Mouse (Mus musculus): ENCODE measurements around the gene Gm43738. TPM values are rescaled to one million over a fixed set of nuclear protein-coding genes. Genes with fewer than 3 reads are reported as not detected.
A peak's percentile ranks its signal among the peaks of the same experiment; 100 is the strongest.

Gene Gm43738
- polyA plus RNA-seq, 1 experiment from 2014 or later: 0.11 TPM

GRCm38 (mm10) chr3:89108146-89108545 lies 7.2 kb upstream of the Gm43738 start:
- Histone ChIP-seq H3K9ac (ENCODE audit: low read depth, low read length) (no peak overlapping the region), H3K36me3 (ENCODE audit: control insufficient read depth, insufficient read depth) (no peaks in the 10 kb centered on the region), H3K9me3 (replicated peaks; ENCODE audit: control insufficient read depth, low read length) (no peaks in the 10 kb centered on the region), H3K27me3 (ENCODE audit: control insufficient read depth, insufficient read depth, low read depth, low read length) (no peaks in the 10 kb centered on the region), H3K27ac (ENCODE audit: low read length) (no peak overlapping the region), H3K4me1 (ENCODE audit: control insufficient read depth, low read depth, low read length) (peaks cover 2% of the 10 kb centered on the region; the same call in 1 of the 2 replicates), H3K4me3 (ENCODE audit: low read depth, low read length) (no peak overlapping the region), H3K4me2 (ENCODE audit: low read depth, low read length) (no peak overlapping the region)
- no peak for ATAC-seq (ENCODE audit: low read depth)
- WGBS (ENCODE audit: insufficient replicate concordance): 44% methylated on average over 1 of the region's 1 CpGs

GRCm38 (mm10) chr3:89107545-89107944 lies 6.6 kb upstream of the Gm43738 start:
- Histone ChIP-seq H3K4me1 (ENCODE audit: control insufficient read depth, low read depth, low read length) (peaks cover 8% of the 10 kb centered on the region), H3K27ac (ENCODE audit: low read length) (no peak overlapping the region), H3K9ac (ENCODE audit: low read depth, low read length) (no peak overlapping the region), H3K4me3 (ENCODE audit: low read depth, low read length) (no peak overlapping the region), H3K9me3 (replicated peaks; ENCODE audit: control insufficient read depth, low read length) (no peaks in the 10 kb centered on the region), H3K4me2 (ENCODE audit: low read depth, low read length) (no peak overlapping the region), H3K27me3 (ENCODE audit: control insufficient read depth, insufficient read depth, low read depth, low read length) (no peaks in the 10 kb centered on the region), H3K36me3 (ENCODE audit: control insufficient read depth, insufficient read depth) (no peaks in the 10 kb centered on the region)
- no peak for ATAC-seq (ENCODE audit: low read depth)
- WGBS (ENCODE audit: insufficient replicate concordance): 36% methylated on average over 3 of the region's 3 CpGs

DNA sequence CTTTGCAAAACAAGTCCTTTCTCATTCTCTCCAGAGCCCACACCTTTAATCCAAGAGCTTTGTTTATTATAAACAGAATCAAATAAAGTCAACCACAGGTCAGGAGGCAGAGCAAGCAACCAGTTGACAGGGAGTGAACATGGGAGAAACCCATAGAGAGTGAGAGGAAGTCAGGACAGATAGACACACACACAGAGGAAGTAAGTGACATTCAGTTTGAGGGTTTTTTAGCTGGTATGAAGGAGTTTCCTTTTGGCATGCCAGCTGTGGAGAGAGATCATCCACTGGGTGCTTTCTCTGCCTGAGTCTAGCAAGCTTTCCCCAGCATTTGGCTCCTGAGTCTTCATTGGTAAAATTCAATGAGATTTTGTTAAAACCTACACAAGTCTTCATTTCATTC lies 6.0 kb upstream of the Gm43738 start:
- H3K4me3 ChIP-seq (ENCODE audit: low read depth, low read length): no peak overlapping the region
- H3K27ac ChIP-seq (ENCODE audit: low read length): no peak overlapping the region
- peaks cover 12% of the 10 kb centered on the region for H3K4me1 ChIP-seq (ENCODE audit: control insufficient read depth, low read depth, low read length)
- no peaks in the 10 kb centered on the region for H3K27me3 ChIP-seq (ENCODE audit: control insufficient read depth, insufficient read depth, low read depth, low read length)
- no peak overlapping the region for H3K9ac ChIP-seq (ENCODE audit: low read depth, low read length)
- no peaks in the 10 kb centered on the region for H3K36me3 ChIP-seq (ENCODE audit: control insufficient read depth, insufficient read depth)
- no peak overlapping the region for H3K4me2 ChIP-seq (ENCODE audit: low read depth, low read length)
- ATAC-seq (ENCODE audit: low read depth): no peak
- no peaks in the 10 kb centered on the region for H3K9me3 ChIP-seq (replicated peaks; ENCODE audit: control insufficient read depth, low read length)

GRCm38 (mm10) chr3:89103291-89103595 lies 2.3 kb upstream of the Gm43738 start:
- peak overlapping the region; percentile 53 for H3K27ac ChIP-seq (ENCODE audit: low read length)
- H3K27me3 ChIP-seq (ENCODE audit: control insufficient read depth, insufficient read depth, low read depth, low read length): no peaks in the 10 kb centered on the region
- 35% methylated on average over 4 of the region's 4 CpGs for WGBS (ENCODE audit: insufficient replicate concordance)
- H3K4me1 ChIP-seq (ENCODE audit: control insufficient read depth, low read depth, low read length): peaks cover 34% of the 10 kb centered on the region
- no peaks in the 10 kb centered on the region for H3K9me3 ChIP-seq (replicated peaks; ENCODE audit: control insufficient read depth, low read length)
- H3K36me3 ChIP-seq (ENCODE audit: control insufficient read depth, insufficient read depth): peaks cover 5% of the 10 kb centered on the region; the same call in 1 of the 2 replicates
- no peak overlapping the region for H3K4me2 ChIP-seq (ENCODE audit: low read depth, low read length)
- no peak overlapping the region for H3K4me3 ChIP-seq (ENCODE audit: low read depth, low read length)
- no peak for ATAC-seq (ENCODE audit: low read depth)
- H3K9ac ChIP-seq (ENCODE audit: low read depth, low read length): no peak overlapping the region

GRCm38 (mm10) chr3:89102495-89103290 lies 1.8 kb upstream of the Gm43738 start:
- peak overlapping the region; percentile 56; the same call in 1 of the 2 replicates for H3K9ac ChIP-seq (ENCODE audit: low read depth, low read length)
- peaks cover 36% of the 10 kb centered on the region for H3K4me1 ChIP-seq (ENCODE audit: control insufficient read depth, low read depth, low read length)
- ATAC-seq (ENCODE audit: low read depth): no peak

DNA sequence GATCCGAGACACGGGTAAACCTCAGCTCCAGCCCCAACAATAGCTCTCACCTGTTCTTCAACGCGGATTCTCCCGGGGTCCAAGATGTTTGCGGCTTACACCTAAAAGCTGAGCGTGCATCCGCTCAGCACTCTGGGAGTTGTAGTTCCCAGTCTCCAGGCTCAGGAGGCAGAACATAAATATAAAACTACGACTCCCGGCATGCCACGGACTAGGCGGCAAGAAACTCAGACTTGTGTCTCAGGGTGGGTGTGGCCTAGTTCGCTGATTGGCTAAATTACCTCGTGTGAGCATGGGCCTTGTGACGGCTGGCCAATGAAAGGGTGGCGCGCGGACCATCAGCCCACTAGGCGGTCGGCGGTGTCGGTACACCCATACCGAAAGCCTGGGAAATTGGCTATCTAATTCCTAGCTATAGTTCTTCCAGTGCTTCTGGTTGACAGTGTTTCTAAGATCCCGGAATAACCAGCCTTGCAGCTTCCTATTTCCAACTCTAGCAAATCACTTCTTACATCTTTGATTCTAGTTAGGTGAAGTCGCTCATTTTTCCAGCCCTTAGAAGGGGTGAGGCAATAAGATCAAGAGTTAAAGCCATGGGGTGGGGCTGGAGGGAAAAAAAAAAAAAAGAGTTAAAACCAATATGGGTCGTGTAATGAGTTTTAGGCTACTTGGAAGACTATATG lies 1.1 kb upstream of the Gm43738 start, which contains the start of gene Fdps:
Gene Fdps (minus strand): TSS at position 148 of the 683 bp plus-strand sequence.
- peak; percentile 98 for ATAC-seq (ENCODE audit: low read depth)
- Histone ChIP-seq H3K4me1 (ENCODE audit: control insufficient read depth, low read depth, low read length) (peaks cover 36% of the 10 kb centered on the region), H3K9me3 (replicated peaks; ENCODE audit: control insufficient read depth, low read length) (no peaks in the 10 kb centered on the region), H3K27ac (ENCODE audit: low read length) (peak within 1 kb of the TSS; percentile 83), H3K4me3 (ENCODE audit: low read depth, low read length) (peak within 1 kb of the TSS; percentile 75), H3K4me2 (ENCODE audit: low read depth, low read length) (peak within 1 kb of the TSS; percentile 78), H3K9ac (ENCODE audit: low read depth, low read length) (peak within 1 kb of the TSS; percentile 71), H3K27me3 (ENCODE audit: control insufficient read depth, insufficient read depth, low read depth, low read length) (no peaks in the 10 kb centered on the region), H3K36me3 (ENCODE audit: control insufficient read depth, insufficient read depth) (peaks cover 8% of the 10 kb centered on the region)
- under 1% methylated on average over 26 of the region's 26 CpGs for WGBS (ENCODE audit: insufficient replicate concordance)

More at GRCm38 (mm10) chr3:89102495-89103290, 1.8 kb upstream of the Gm43738 start:
- H3K4me2 ChIP-seq (ENCODE audit: low read depth, low read length): peak overlapping the region; percentile 72
- peak overlapping the region; percentile 53 for H3K27ac ChIP-seq (ENCODE audit: low read length)
- 51% methylated on average over 12 of the region's 12 CpGs for WGBS (ENCODE audit: insufficient replicate concordance)
- H3K36me3 ChIP-seq (ENCODE audit: control insufficient read depth, insufficient read depth): peaks cover 5% of the 10 kb centered on the region; the same call in 1 of the 2 replicates
- H3K27me3 ChIP-seq (ENCODE audit: control insufficient read depth, insufficient read depth, low read depth, low read length): no peaks in the 10 kb centered on the region
- H3K9me3 ChIP-seq (replicated peaks; ENCODE audit: control insufficient read depth, low read length): no peaks in the 10 kb centered on the region
- H3K4me3 ChIP-seq (ENCODE audit: low read depth, low read length): peak overlapping the region; percentile 75

DNA sequence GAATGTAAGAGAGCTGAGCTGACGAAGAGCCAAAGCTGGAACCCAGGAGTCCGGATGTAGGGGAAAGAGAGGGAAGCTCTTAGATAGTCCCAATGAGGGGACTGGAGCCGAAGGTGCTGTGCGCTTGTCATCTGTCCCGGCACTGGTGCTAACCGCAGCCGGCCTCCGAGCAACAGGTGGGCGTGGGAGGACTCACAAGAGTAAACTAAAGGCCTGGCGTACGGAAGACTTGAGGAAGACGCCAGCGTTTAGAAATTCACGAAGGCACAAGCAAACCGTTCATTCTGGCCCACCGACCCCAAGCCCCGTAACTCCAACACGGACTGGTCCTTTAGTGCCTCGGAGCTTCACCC lies 536 bp upstream of the Gm43738 start:
- no peaks in the 10 kb centered on the region for H3K27me3 ChIP-seq (ENCODE audit: control insufficient read depth, insufficient read depth, low read depth, low read length)
- 0% methylated on average over 19 of the region's 19 CpGs for WGBS (ENCODE audit: insufficient replicate concordance)
- peak overlapping the region; percentile 71 for H3K9ac ChIP-seq (ENCODE audit: low read depth, low read length)
- peak overlapping the region; percentile 75 for H3K4me3 ChIP-seq (ENCODE audit: low read depth, low read length)
- peak overlapping the region; percentile 83 for H3K27ac ChIP-seq (ENCODE audit: low read length)
- ATAC-seq (ENCODE audit: low read depth): peak; percentile 26; the same call in 1 of the 2 replicates
- peak overlapping the region; percentile 78 for H3K4me2 ChIP-seq (ENCODE audit: low read depth, low read length)
- H3K9me3 ChIP-seq (replicated peaks; ENCODE audit: control insufficient read depth, low read length): no peaks in the 10 kb centered on the region
- peaks cover 36% of the 10 kb centered on the region for H3K4me1 ChIP-seq (ENCODE audit: control insufficient read depth, low read depth, low read length)
- peaks cover 13% of the 10 kb centered on the region for H3K36me3 ChIP-seq (ENCODE audit: control insufficient read depth, insufficient read depth)

DNA sequence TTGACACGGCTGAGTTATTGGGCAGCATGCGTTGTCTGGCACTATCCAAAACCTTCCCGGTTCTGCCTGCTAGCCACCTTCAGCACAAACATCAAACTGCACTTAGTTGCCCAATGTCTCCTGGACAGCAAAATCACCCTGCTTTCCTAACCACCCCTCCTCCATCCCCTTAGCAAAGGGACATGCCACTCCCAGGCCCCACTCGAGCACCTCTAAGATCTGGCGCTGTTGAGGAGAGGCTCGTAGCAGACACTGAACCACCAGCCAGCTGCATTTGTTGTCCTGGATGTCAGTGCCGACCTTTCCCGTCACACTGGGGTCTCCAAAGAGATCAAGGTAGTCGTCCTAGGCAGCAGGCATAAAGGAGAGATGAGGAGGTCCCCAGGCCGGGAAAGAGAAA lies 6.9 kb downstream of the Gm43738 start:
- H3K27me3 ChIP-seq (ENCODE audit: control insufficient read depth, insufficient read depth, low read depth, low read length): peaks cover 26% of the 10 kb centered on the region
- H3K4me1 ChIP-seq (ENCODE audit: control insufficient read depth, low read depth, low read length): peaks cover 38% of the 10 kb centered on the region
- no peak overlapping the region for H3K4me2 ChIP-seq (ENCODE audit: low read depth, low read length)
- H3K36me3 ChIP-seq (ENCODE audit: control insufficient read depth, insufficient read depth): peaks cover 20% of the 10 kb centered on the region
- WGBS (ENCODE audit: insufficient replicate concordance): 80% methylated on average over 10 of the region's 10 CpGs
- no peak overlapping the region for H3K27ac ChIP-seq (ENCODE audit: low read length)
- H3K4me3 ChIP-seq (ENCODE audit: low read depth, low read length): no peak overlapping the region
- ATAC-seq (ENCODE audit: low read depth): no peak
- H3K9me3 ChIP-seq (replicated peaks; ENCODE audit: control insufficient read depth, low read length): no peaks in the 10 kb centered on the region
- H3K9ac ChIP-seq (ENCODE audit: low read depth, low read length): no peak overlapping the region

GRCm38 (mm10) chr3:89093175-89093574 lies 7.7 kb downstream of the Gm43738 start, which contains the start of gene Rusc1:
TSS of gene Rusc1 (minus strand) at chr3:89093311.
- Histone ChIP-seq H3K27me3 (ENCODE audit: control insufficient read depth, insufficient read depth, low read depth, low read length) (peaks cover 26% of the 10 kb centered on the region), H3K9me3 (replicated peaks; ENCODE audit: control insufficient read depth, low read length) (no peaks in the 10 kb centered on the region), H3K27ac (ENCODE audit: low read length) (no peak within 1 kb of the TSS), H3K9ac (ENCODE audit: low read depth, low read length) (0 out of 2 replicates have a peak within 1 kb of the TSS, but pooled peaks have one; percentile 20), H3K4me3 (ENCODE audit: low read depth, low read length) (peak within 1 kb of the TSS; percentile 22), H3K36me3 (ENCODE audit: control insufficient read depth, insufficient read depth) (peaks cover 17% of the 10 kb centered on the region), H3K4me1 (ENCODE audit: control insufficient read depth, low read depth, low read length) (peaks cover 37% of the 10 kb centered on the region), H3K4me2 (ENCODE audit: low read depth, low read length) (peak within 1 kb of the TSS; percentile 49)
- peak; percentile 33 for ATAC-seq (ENCODE audit: low read depth)
- 1% methylated on average over 18 of the region's 18 CpGs for WGBS (ENCODE audit: insufficient replicate concordance)
